Mouse (Mus musculus) kidney, adult 2 months (tissue): ENCODE measurements at regions not wholly inside any gene's neighbourhood (a gene's known extent, or its start where the extent isn't known, plus 50 kb on each side); places are given as distances from the start of the nearest gene placed in this dataset.

Source experiments
- DNase-seq: peaks from one replicate; pipeline ENCODE4 v3.0.0; 2021
- H3K27ac ChIP-seq: fragments of 200-500 bp; 2 replicates; pipeline ENCODE4 v1.5.1; 2012; ENCODE audit warnings: low read depth, low read length, control low read depth, inconsistent platforms; ENCODE audit not compliant: insufficient read depth
- H3K27me3 ChIP-seq: fragments of 200-500 bp; replicated peaks from 2 replicates; pipeline ENCODE4 v1.6.1; 2012; ENCODE audit warnings: mild to moderate bottlenecking, moderate library complexity, low read length, inconsistent platforms; ENCODE audit not compliant: control insufficient read depth, insufficient read depth
- H3K36me3 ChIP-seq: fragments of 200-500 bp; 2 replicates; pipeline ENCODE4 v1.6.1; 2012; ENCODE audit warnings: mild to moderate bottlenecking, moderate library complexity, low read length, inconsistent platforms; ENCODE audit not compliant: control insufficient read depth, insufficient read depth
- H3K4me1 ChIP-seq: fragments of 200-500 bp; 2 replicates; pipeline ENCODE4 v1.6.1; 2011; ENCODE audit warnings: low read length; ENCODE audit not compliant: control insufficient read depth, insufficient read depth
- H3K4me3 ChIP-seq: fragments of 200-500 bp; 2 replicates; pipeline ENCODE4 v1.5.1; 2011; ENCODE audit warnings: mild to moderate bottlenecking, low read depth, low read length, control low read depth; ENCODE audit not compliant: insufficient read depth
- CTCF ChIP-seq: fragments of 200-500 bp; conservative IDR thresholded peaks from 2 replicates; pipeline ENCODE4 v1.5.1; 2011; ENCODE audit warnings: low read depth, mild to moderate bottlenecking, control low read depth, low read length, moderate library complexity, mixed read lengths; ENCODE audit not compliant: insufficient read depth, insufficient read length
- POLR2A ChIP-seq: fragments of 200-500 bp; IDR thresholded peaks from one replicate; pipeline ENCODE4 v1.6.1; 2011; ENCODE audit warnings: low read depth, low read length, control low read depth
- WGBS: fragments of 180-500 bp; shearing (Covaris S2); methylation state at CpG from one replicate; pipeline ENCODE4 v1.1.7; 2018; 5-methylcytosine and 5-hydroxymethylcytosine counted together

DNA sequence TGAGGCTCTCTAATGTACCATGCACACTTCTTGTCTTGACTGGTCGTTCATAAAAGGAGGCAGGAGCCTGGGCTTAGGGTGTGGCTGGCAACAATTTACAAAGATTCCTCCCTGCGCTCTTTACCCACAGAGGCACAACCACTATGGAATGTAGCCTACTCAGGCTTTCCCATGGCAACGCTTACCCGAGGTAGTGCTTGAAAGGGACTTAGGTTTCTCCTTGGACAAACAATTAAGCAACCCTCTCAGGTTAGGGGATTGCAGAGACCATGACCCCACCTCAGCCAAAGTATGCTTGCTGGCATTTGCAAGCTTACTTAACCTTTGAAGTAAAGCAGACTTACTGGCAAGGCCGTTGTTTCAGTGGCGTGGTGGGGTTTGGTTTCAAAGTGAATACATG is 120.9 kb upstream of the Zfhx3 start:
- no peak for DNase-seq
- Histone ChIP-seq H3K27ac (no peak overlapping the region), H3K4me3 (no peak overlapping the region), H3K36me3 (no peaks in the 10 kb centered on the region), H3K27me3 (no peaks in the 10 kb centered on the region), H3K4me1 (no peaks in the 10 kb centered on the region)
- WGBS: 35% methylated on average over 6 of the region's 6 CpGs
- TF ChIP-seq CTCF (no peak), POLR2A (no peak)

DNA sequence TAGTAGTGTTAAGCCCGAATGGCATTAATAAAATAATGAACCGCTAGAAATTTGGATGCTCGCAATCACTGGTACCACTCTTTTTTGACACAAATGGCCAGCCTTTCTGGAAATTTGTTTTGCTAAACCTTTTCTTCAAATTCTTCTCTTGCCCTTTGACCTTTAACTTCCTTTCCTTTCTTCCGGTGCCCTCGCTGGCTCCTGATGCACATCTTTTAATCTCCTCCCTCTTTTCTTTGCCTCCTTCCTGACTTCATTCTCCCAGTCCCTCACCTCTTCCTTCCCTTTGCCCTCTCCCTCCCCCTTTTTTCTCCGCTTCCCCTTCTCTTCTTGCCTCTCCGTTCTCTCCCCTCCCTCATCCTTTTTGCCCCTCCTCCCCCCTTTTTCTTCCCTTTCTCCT is 118.3 kb upstream of the Zfhx3 start:
- TF ChIP-seq POLR2A (no peak), CTCF (no peak)
- H3K4me1 ChIP-seq: no peaks in the 10 kb centered on the region
- no peak overlapping the region for H3K4me3 ChIP-seq
- H3K36me3 ChIP-seq: no peaks in the 10 kb centered on the region
- no peak overlapping the region for H3K27ac ChIP-seq
- no peak for DNase-seq
- WGBS: 40% methylated on average over 7 of the region's 7 CpGs
- no peaks in the 10 kb centered on the region for H3K27me3 ChIP-seq

DNA sequence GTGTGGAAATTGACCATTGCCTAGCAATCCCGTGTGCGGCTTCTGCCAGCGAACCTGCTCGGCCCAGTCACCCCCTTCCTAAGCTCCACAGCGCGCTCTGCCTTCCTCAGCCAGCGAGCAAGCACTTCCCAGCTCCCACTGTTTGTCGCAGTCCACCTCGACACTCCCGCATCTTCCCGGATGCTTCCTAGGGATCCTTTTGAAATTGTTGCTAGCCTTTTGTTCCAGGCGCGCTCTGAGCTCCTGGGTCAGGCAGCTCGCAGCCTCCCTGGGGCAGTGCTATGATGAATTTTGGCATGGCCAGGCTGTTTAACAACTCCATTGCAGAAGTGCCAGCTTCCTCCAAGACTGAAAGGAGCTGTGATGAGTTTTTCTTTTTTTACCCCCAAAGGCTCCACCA is 117.8 kb upstream of the Zfhx3 start:
- no peak for TF ChIP-seq CTCF
- TF ChIP-seq POLR2A: no peak
- Histone ChIP-seq H3K4me3 (no peak overlapping the region), H3K27me3 (no peaks in the 10 kb centered on the region), H3K27ac (no peak overlapping the region), H3K4me1 (no peaks in the 10 kb centered on the region), H3K36me3 (no peaks in the 10 kb centered on the region)
- WGBS: 5% methylated on average over 14 of the region's 14 CpGs
- DNase-seq: no peak

- no peak for DNase-seq
Observed at GRCm38 (mm10) chr8:107827500-107828125, 114.8 kb upstream of the Zfhx3 start.

DNA sequence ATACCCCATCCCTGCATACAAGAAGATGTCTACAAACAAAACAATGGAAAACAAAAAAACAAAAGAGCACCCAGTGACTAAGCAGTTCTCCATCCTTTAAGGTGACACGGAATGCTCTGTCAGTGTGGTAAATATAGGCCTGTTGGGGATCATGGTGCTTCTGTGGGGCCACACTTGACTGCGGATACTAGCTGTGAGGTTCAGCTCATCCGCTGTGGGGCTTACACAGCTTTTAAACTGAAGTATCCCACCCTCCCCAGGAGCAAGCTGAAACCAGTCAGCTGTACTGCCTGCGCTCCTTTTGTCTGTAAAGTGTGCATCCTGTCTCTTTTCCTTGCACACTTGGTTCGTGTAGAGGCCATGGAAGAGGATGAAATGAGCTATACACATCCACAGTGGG is 113.9 kb upstream of the Zfhx3 start:
- WGBS: 86% methylated on average over 5 of the region's 5 CpGs
- H3K27ac ChIP-seq: no peak overlapping the region
- no peak overlapping the region for H3K4me3 ChIP-seq
- H3K36me3 ChIP-seq: no peaks in the 10 kb centered on the region
- DNase-seq: no peak
- no peak for TF ChIP-seq POLR2A
- no peak for TF ChIP-seq CTCF
- H3K27me3 ChIP-seq: no peaks in the 10 kb centered on the region
- H3K4me1 ChIP-seq: no peaks in the 10 kb centered on the region

More at GRCm38 (mm10) chr8:107827500-107828125, 114.8 kb upstream of the Zfhx3 start:
- Histone ChIP-seq H3K36me3 (no peaks in the 10 kb centered on the region), H3K27ac (no peak overlapping the region), H3K4me3 (no peak overlapping the region), H3K4me1 (no peaks in the 10 kb centered on the region), H3K27me3 (no peaks in the 10 kb centered on the region)
- WGBS: 42% methylated on average over 17 of the region's 17 CpGs
- TF ChIP-seq POLR2A: no peak
- TF ChIP-seq CTCF: no peak

DNA sequence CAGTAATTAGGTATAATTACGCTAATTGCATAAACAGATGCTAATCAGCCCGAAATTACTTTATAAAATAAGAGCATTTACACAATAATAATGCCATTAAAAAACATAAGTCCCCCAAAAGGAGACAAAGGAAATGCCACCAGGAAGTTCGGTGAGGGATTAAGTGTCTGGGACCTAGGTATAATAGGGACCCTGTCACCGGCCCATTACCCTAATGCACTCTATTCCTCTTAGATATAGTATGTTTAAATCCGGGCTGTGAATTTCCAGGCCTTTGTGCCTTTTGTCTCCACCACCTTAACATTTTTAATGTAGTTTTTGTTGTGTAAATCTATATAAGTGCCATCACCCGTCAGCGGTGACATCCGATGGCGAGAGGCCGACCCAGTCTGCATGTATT is 109.0 kb upstream of the Zfhx3 start:
- no peak for DNase-seq
- H3K4me1 ChIP-seq: no peaks in the 10 kb centered on the region
- H3K36me3 ChIP-seq: no peaks in the 10 kb centered on the region
- 88% methylated on average over 10 of the region's 10 CpGs for WGBS
- no peak overlapping the region for H3K27ac ChIP-seq
- no peaks in the 10 kb centered on the region for H3K27me3 ChIP-seq
- no peak overlapping the region for H3K4me3 ChIP-seq
- TF ChIP-seq POLR2A (no peak), CTCF (no peak)

GRCm38 (mm10) chr8:107846141-107846540 is 96.3 kb upstream of the Zfhx3 start:
- no peak for DNase-seq
- Histone ChIP-seq H3K36me3 (no peaks in the 10 kb centered on the region), H3K27me3 (no peaks in the 10 kb centered on the region), H3K27ac (no peak overlapping the region), H3K4me3 (no peak overlapping the region), H3K4me1 (no peaks in the 10 kb centered on the region)
- no peak for TF ChIP-seq CTCF
- WGBS: 83% methylated on average over 3 of the region's 3 CpGs
